Mouse (Mus musculus): ENCODE measurements around the gene Rabep2.

- TF ChIP-seq CTCF (conservative IDR thresholded peaks at IDR 0.05; ENCODE audit: insufficient read depth, insufficient read length, low read depth, low read length) (no peak), POLR2A (IDR thresholded peaks at IDR 0.05; ENCODE audit: low read depth, low read length) (no peak)
These were observed 43.7 kb downstream of the Rabep2 start for GRCm38 (mm10) chr7:126472306-126472705.

Measured in kidney, adult 2 months (tissue).